Mouse (Mus musculus): ENCODE data around the gene Csf1.

DNA sequence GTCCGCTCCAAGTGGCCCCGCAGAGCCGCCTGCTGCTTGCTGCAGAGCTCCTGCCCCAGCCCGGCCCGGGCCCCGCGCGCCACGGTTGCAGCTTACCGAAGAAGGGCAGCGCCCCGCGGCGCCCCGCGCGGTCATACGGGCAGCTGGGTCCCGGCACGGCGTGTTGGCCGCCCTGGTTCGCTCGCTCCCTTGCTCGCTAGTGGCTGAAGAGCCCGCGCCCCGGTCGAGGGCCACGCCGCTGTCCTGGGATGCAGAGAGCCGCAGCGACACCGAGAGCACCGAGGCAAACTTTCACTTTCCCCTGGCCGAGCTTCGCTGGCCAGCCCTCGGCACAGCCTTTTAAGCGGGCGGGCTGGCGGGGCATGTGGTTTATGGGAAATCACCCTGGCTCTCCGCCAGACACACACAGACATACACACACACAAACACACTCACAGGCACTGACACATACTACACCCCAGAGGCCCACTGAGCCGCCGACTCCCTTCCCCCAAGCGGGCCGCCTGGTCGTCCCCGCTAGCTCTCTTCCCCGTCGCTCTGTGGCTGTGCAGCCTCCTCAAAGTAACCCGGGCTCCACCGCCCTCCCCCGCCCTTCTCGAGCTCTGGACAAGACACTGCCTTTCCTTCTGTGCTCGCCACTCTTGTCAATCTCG lies at the start of gene Csf1:
- TF ChIP-seq CTCF (IDR thresholded peaks at IDR 0.05; ENCODE audit: insufficient read depth, low read depth, low read length) (no peak; the same call in 1 of the 2 replicates), POLR2A (IDR thresholded peaks at IDR 0.05; ENCODE audit: insufficient read depth, low read depth, low read length) (no peak)

All from olfactory bulb, adult 2 months (tissue).